Mouse (Mus musculus): ENCODE measurements around the gene Tmem106c.

Tmem106c gene

GRCm38 (mm10) chr15:97944919-97945574, 19.0 kb upstream of the Tmem106c start:
- no peak for TF ChIP-seq GATA4 (IDR thresholded peaks at IDR 0.05; ENCODE audit: insufficient replicate concordance, low read length)

DNA sequence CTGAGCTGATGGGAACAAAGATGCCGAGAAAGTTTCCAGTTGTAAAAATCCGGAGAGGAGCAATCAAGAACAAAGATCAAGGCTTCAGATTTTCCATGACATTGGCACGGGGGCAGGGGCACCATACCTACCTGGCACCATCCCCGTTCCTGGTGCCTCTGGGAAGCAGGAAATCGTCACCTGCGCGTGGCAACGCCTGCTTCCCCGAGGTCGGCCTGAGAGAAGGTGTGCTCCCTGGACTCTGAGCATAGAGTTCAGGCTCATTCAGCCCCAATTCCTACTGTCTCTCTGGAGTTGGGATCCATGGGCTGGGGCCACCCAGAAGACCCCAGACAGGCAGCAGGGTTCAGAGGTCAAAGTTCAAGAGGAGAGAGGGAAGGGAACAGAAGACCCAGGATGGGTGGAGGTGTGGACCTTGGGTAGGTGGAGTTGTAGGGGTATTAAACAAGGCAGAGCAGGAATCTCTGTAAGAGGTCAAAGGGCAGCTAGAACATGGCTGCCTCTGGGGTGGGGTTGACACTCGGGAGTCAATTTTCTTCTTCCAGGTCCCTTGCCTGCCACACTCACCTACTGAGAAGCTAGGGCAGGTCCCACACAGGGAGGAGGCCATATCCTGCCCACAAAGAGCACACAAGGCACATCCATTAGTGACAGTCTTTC, 18.2 kb upstream of the Tmem106c start:
- no peak for TF ChIP-seq GATA4 (IDR thresholded peaks at IDR 0.05; ENCODE audit: insufficient replicate concordance, low read length)

GRCm38 (mm10) chr15:97948720-97949119, 15.3 kb upstream of the Tmem106c start:
- TF ChIP-seq GATA4 (IDR thresholded peaks at IDR 0.05; ENCODE audit: insufficient replicate concordance, low read length) = no peak

- no peak for TF ChIP-seq GATA4 (IDR thresholded peaks at IDR 0.05; ENCODE audit: insufficient replicate concordance, low read length)
Measured at GRCm38 (mm10) chr15:97949706-97950105, 14.3 kb upstream of the Tmem106c start.

DNA sequence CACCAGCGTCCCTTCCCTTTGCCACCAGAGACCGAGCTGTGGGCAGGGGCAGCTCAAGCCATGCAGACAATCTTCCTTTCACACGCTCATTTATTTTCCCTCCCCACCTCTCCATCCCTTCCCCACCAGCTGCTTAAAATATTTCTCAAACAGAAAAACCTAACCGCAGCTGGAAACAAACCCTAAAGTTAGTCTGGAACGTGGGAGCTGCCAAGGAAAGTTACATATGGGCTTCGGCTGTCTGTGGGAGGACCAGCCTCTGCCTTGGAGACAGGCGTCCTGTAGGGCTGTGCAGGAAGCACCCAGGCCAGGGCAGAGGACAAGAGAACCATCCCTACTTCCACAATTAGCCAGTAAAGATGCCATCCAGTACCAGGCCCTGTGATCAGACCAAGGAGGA, 13.8 kb upstream of the Tmem106c start:
- no peak for TF ChIP-seq GATA4 (IDR thresholded peaks at IDR 0.05; ENCODE audit: insufficient replicate concordance, low read length)

DNA sequence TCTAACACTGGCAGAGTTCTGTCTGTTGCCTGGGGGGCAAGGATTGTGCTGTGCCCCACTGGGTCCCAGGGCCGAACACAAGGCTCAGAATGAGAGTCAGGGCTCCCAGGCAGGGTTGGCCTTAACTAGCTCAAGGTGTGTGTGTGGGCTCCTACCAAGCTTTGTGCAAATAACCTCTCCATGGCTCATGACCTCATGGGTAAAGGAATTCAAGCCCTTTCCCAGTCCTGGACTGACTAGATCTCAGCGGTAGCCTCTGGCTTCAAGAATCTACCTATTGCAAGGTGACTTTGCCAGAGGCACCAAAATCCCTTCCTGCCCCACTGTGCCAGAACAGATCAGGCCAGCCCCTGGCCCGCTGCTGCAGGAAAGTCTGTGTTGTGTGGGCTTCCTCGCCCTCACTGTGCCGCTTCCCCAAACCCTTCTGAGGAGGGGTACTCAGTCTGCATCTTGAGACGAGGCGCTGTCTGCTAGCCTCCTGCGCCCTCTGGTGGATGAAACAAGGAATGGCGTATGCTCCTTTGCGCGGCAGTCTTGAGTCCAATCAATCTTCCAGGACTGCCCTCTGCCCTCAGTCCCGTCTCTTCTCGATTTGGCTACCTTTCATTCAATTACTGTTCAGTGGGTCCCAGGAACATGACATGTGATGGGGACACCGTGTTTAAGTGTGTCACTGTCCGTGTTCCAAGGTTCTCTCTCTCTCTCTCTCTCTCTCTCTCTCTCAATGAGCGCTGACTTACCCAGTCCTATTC, 11.7 kb upstream of the Tmem106c start:
- no peak for TF ChIP-seq GATA4 (IDR thresholded peaks at IDR 0.05; ENCODE audit: insufficient replicate concordance, low read length)

DNA sequence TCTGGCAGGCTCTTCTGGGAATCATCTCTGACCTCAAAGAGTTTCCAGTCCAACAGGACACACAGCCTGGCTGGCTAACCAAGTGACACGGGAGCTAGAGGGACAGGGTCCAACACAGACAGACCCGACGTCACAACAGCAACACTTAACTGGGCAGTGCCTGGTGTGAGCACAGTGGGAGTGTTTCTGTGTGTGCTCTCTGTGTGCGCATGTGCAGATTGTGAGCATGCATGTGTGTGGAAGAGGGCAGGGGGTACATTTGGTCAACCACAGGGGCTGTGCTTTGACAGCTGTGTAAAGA, 11.2 kb upstream of the Tmem106c start:
- TF ChIP-seq GATA4 (IDR thresholded peaks at IDR 0.05; ENCODE audit: insufficient replicate concordance, low read length) = no peak

- no peak for TF ChIP-seq GATA4 (IDR thresholded peaks at IDR 0.05; ENCODE audit: insufficient replicate concordance, low read length)
Measured at GRCm38 (mm10) chr15:97954671-97955070, 9.3 kb upstream of the Tmem106c start.

GRCm38 (mm10) chr15:97955286-97955685, 8.7 kb upstream of the Tmem106c start:
- no peak for TF ChIP-seq GATA4 (IDR thresholded peaks at IDR 0.05; ENCODE audit: insufficient replicate concordance, low read length)

- no peak for TF ChIP-seq GATA4 (IDR thresholded peaks at IDR 0.05; ENCODE audit: insufficient replicate concordance, low read length)
Measured at GRCm38 (mm10) chr15:97955742-97956141, 8.3 kb upstream of the Tmem106c start.

GRCm38 (mm10) chr15:97956416-97956815, 7.6 kb upstream of the Tmem106c start:
- no peak for TF ChIP-seq GATA4 (IDR thresholded peaks at IDR 0.05; ENCODE audit: insufficient replicate concordance, low read length)

DNA sequence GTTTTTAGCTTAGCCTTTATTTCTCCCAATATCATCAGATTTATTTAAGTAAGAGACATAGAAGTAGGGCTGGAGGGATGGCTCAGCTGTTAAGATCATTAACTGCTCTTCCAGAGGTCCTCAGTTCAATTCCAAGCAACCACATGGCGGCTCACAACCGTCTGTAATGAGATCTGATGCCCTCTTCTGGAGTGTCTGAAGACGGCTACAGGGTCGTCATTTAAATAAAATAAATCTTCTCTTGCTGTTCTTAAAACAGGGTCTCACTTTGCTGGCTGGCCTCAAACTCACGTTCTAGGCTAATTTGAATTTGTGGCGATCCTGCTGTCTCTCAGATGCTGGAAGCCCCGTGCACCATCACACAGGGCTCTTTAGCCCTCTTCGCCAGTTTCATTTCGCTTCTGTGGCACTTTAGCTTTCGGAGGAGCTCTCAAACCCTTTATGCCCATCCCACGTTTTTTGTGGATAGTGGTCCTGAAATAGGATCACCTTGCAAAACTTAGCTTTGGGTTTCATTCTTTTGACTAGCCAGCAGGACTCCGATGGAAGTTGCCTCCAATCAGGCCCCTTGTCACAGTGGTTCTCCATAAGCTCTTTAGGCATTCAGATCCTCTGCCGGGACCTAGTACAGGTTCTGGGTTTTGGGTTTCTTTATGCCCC, 541 bp upstream of the Tmem106c start:
- no peak for TF ChIP-seq GATA4 (IDR thresholded peaks at IDR 0.05; ENCODE audit: insufficient replicate concordance, low read length)

DNA sequence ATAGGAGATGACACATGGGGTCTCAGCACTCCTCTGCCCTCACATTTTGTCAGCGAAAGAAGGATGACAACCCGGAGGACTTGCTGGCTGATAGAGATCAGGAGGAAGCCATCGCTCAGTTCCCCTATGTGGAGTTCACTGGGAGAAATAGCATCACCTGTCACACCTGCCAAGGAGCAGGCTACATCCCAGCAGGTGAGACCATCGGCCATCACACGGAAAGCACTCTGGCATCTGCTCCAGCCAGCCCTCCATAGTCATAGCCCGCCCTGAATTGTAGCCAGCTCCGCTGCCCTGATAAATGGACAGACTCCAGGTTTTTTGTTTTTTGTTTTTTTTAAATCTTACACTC, 812 bp downstream of the Tmem106c start:
- no peak for TF ChIP-seq GATA4 (IDR thresholded peaks at IDR 0.05; ENCODE audit: insufficient replicate concordance, low read length)

DNA sequence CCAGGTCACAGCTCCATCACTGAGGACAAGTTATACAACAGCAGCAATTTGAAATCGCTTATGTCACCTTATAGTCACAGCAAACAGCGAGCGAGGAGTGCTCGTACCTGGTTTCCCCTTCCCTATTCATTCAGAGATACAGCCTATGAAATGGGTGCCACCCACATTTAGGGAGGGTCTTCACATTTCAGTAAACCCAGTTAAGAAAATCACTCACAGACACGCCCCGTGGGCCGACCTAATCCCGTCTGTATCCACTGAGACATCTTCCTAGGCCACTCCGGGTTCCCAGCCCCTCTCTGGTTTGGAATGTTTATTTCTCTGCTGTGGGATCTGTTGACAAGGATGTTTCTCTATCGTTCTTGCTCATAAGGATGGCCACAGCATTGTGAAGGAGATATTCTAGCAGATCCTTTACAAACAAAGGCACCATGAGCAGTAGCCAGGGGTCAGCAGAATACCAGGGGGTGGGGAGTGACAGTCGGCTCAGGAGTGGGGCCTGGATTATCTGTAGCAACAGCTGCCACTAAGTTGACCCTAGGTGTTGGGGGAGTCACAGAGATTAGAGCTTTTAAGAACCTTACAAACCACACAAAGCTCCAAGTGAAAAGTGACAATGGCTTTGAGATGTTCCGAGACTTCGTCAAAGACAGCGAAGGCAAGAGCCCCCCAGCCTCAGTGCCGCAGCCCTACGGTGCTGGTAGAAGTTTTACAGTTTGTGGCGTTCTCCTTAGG, 1.5 kb downstream of the Tmem106c start:
- no peak for TF ChIP-seq GATA4 (IDR thresholded peaks at IDR 0.05; ENCODE audit: insufficient replicate concordance, low read length)

DNA sequence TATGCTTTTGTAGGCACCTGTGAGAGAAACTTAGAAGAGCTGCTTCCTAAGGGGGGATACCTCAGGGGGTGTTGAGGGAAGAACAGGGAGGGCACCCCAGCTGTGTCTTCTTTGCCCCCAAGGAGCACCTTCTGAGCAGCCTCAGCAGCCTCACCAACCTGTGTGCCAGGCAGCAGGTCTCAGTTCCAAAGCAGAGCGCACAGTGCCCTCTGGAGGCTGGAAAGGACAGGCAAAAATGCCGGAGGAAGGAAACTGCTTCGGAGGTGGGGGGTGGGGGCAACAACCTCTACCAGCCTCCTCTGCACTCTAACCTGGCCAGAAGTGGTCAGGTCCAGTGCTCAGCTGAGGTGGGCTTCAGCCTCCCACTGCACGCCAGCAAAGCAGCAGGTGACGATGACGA, 6.3 kb downstream of the Tmem106c start:
- TF ChIP-seq GATA4 (IDR thresholded peaks at IDR 0.05; ENCODE audit: insufficient replicate concordance, low read length) = no peak
